Mouse (Mus musculus): ENCODE results near the gene Prss41. TPM values are rescaled to one million over a fixed set of nuclear protein-coding genes. Genes with fewer than 3 reads are reported as not detected.

Prss41 gene
- polyA plus RNA-seq, 1 experiment from 2014 or later = 1.6 TPM

DNA sequence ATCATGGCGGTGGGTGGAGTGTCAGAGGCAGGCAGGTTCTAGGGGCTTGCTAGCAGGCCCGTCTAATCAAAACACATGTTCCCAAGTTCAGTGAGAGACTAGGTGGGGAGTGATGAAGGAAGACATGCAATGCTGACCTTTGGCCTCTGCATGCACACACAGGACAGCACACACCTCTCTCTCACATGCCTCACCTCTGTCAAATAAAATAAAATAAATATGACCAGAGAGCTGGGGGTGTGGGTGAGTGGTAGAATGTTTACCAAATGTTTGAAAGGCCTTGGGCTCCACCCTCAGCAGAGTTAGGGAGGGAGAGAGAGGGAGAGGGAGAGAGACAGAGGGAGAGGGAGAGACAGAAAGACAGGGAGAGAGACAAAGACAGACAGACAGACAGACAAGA is 13.9 kb upstream of the Prss41 start:
- Histone ChIP-seq H3K9me3 (ENCODE audit: control insufficient read depth, low read length) (no peaks in the 10 kb centered on the region), H3K4me3 (ENCODE audit: low read depth, low read length) (no peak overlapping the region), H3K36me3 (ENCODE audit: control insufficient read depth, insufficient read depth, low read length) (no peaks in the 10 kb centered on the region), H3K9ac (ENCODE audit: low read depth, low read length) (no peak overlapping the region), H3K27ac (ENCODE audit: low read depth, low read length) (no peak overlapping the region), H3K27me3 (ENCODE audit: control insufficient read depth, insufficient read depth, low read length) (no peaks in the 10 kb centered on the region), H3K4me1 (replicated peaks; ENCODE audit: control insufficient read depth, insufficient read depth, low read length) (no peaks in the 10 kb centered on the region), H3K4me2 (replicated peaks; ENCODE audit: low read depth, low read length) (no peak overlapping the region)
- no peak for DNase-seq (ENCODE audit: low spot score)
- whole genome bisulfite sequencing = 78% methylated on average over 2 of the region's 2 CpGs
- no peak for ATAC-seq (ENCODE audit: low FRiP score)

GRCm38 (mm10) chr17:23857193-23857592 is 13.2 kb upstream of the Prss41 start:
- DNase-seq (ENCODE audit: low spot score) = no peak
- no peak for ATAC-seq (ENCODE audit: low FRiP score)
- no peaks in the 10 kb centered on the region for H3K36me3 ChIP-seq (ENCODE audit: control insufficient read depth, insufficient read depth, low read length)
- no peak overlapping the region for H3K4me2 ChIP-seq (replicated peaks; ENCODE audit: low read depth, low read length)
- H3K27ac ChIP-seq (ENCODE audit: low read depth, low read length) = no peak overlapping the region
- no peaks in the 10 kb centered on the region for H3K4me1 ChIP-seq (replicated peaks; ENCODE audit: control insufficient read depth, insufficient read depth, low read length)
- H3K9me3 ChIP-seq (ENCODE audit: control insufficient read depth, low read length) = no peaks in the 10 kb centered on the region
- H3K27me3 ChIP-seq (ENCODE audit: control insufficient read depth, insufficient read depth, low read length) = no peaks in the 10 kb centered on the region
- H3K4me3 ChIP-seq (ENCODE audit: low read depth, low read length) = no peak overlapping the region
- 86% methylated on average over 6 of the region's 6 CpGs for WGBS
- H3K9ac ChIP-seq (ENCODE audit: low read depth, low read length) = no peak overlapping the region

- Histone ChIP-seq H3K4me1 (replicated peaks; ENCODE audit: control insufficient read depth, insufficient read depth, low read length) (no peaks in the 10 kb centered on the region), H3K4me3 (ENCODE audit: low read depth, low read length) (no peak overlapping the region), H3K9me3 (ENCODE audit: control insufficient read depth, low read length) (no peaks in the 10 kb centered on the region), H3K36me3 (ENCODE audit: control insufficient read depth, insufficient read depth, low read length) (no peaks in the 10 kb centered on the region), H3K27ac (ENCODE audit: low read depth, low read length) (no peak overlapping the region), H3K27me3 (ENCODE audit: control insufficient read depth, insufficient read depth, low read length) (no peaks in the 10 kb centered on the region), H3K9ac (ENCODE audit: low read depth, low read length) (no peak overlapping the region), H3K4me2 (replicated peaks; ENCODE audit: low read depth, low read length) (no peak overlapping the region)
- ATAC-seq (ENCODE audit: low FRiP score) (no peak), DNase-seq (ENCODE audit: low spot score) (no peak)
- 84% methylated on average over 10 of the region's 10 CpGs for WGBS
These were observed 10.3 kb upstream of the Prss41 start for GRCm38 (mm10) chr17:23854229-23854765.

- H3K4me3 ChIP-seq (ENCODE audit: low read depth, low read length) = no peak overlapping the region
- ATAC-seq (ENCODE audit: low FRiP score) = no peak
- DNase-seq (ENCODE audit: low spot score) = peak; percentile 72
- WGBS = 31% methylated on average over 5 of the region's 5 CpGs
- H3K9ac ChIP-seq (ENCODE audit: low read depth, low read length) = no peak overlapping the region
- no peak overlapping the region for H3K27ac ChIP-seq (ENCODE audit: low read depth, low read length)
- H3K9me3 ChIP-seq (ENCODE audit: control insufficient read depth, low read length) = no peaks in the 10 kb centered on the region
- H3K4me2 ChIP-seq (replicated peaks; ENCODE audit: low read depth, low read length) = no peak overlapping the region
- H3K27me3 ChIP-seq (ENCODE audit: control insufficient read depth, insufficient read depth, low read length) = no peaks in the 10 kb centered on the region
- no peaks in the 10 kb centered on the region for H3K36me3 ChIP-seq (ENCODE audit: control insufficient read depth, insufficient read depth, low read length)
- no peaks in the 10 kb centered on the region for H3K4me1 ChIP-seq (replicated peaks; ENCODE audit: control insufficient read depth, insufficient read depth, low read length)
These were observed 9.3 kb upstream of the Prss41 start for GRCm38 (mm10) chr17:23853292-23853691.

DNA sequence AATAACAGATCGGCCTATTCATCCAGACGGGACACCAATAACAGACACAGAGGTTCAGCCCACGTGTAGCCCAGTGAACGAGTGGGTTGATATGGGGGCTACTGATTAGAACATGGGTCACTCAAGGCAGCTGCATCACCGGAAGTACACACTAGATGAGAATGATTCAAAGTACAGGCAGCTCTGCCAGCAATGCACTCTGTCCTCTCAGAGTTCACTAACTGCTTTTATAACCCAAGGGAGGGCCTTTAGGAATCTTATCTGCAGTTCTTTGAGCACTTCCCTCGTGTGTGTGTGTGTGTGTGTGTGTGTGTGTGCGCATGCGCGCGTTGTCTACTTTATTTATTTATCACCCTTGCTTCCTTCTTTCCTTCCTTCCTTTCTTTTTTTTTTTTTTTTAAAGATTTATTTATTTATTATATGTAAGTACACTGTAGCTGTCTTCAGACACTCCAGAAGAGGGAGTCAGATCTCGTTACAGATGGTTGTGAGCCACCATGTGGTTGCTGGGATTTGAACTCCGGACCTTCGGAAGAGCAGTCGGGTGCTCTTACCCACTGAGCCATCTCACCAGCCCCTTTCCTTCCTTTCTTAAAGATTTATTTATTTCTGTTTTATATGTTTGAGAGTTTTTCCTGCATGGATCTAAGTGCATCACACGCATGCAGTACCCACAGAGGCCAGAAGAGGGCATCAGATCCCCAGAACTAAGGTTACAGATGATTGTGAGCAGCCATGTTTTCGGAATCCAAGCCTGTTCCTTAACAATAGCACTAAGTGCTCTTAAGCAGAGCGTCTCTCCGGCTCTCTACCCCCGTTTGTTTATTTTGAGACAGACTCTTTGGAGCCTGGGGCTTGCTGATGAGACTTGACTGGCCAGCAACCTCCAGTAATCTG is 7.1 kb upstream of the Prss41 start:
- Histone ChIP-seq H3K4me1 (replicated peaks; ENCODE audit: control insufficient read depth, insufficient read depth, low read length) (no peaks in the 10 kb centered on the region), H3K36me3 (ENCODE audit: control insufficient read depth, insufficient read depth, low read length) (no peaks in the 10 kb centered on the region), H3K4me3 (ENCODE audit: low read depth, low read length) (no peak overlapping the region), H3K9me3 (ENCODE audit: control insufficient read depth, low read length) (no peaks in the 10 kb centered on the region), H3K27me3 (ENCODE audit: control insufficient read depth, insufficient read depth, low read length) (no peaks in the 10 kb centered on the region), H3K27ac (ENCODE audit: low read depth, low read length) (no peak overlapping the region), H3K9ac (ENCODE audit: low read depth, low read length) (no peak overlapping the region), H3K4me2 (replicated peaks; ENCODE audit: low read depth, low read length) (no peak overlapping the region)
- 62% methylated on average over 18 of the region's 19 CpGs for WGBS
- ATAC-seq (ENCODE audit: low FRiP score) = no peak
- peak; percentile 87 for DNase-seq (ENCODE audit: low spot score)

DNA sequence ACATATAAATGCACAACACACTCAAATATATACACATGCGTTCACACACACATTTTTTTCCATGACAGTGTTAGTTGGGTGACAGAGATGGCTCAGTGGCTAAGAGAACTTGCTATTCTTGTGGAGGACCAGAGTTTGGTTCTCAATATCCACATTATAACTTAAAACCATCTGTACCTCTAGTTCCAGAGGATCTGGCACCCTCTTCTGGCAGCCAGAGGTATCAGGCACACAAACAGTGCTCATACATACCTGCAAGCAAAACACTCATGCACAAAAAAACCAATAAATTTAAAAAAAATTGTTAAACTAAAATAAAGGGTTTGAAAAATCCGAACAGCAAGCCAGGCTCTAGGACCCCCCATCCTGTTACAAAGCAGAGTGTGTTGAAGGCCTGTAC is 6.1 kb upstream of the Prss41 start:
- Histone ChIP-seq H3K27ac (ENCODE audit: low read depth, low read length) (no peak overlapping the region), H3K9ac (ENCODE audit: low read depth, low read length) (no peak overlapping the region), H3K9me3 (ENCODE audit: control insufficient read depth, low read length) (no peaks in the 10 kb centered on the region), H3K27me3 (ENCODE audit: control insufficient read depth, insufficient read depth, low read length) (no peaks in the 10 kb centered on the region), H3K4me3 (ENCODE audit: low read depth, low read length) (no peak overlapping the region), H3K4me2 (replicated peaks; ENCODE audit: low read depth, low read length) (no peak overlapping the region), H3K4me1 (replicated peaks; ENCODE audit: control insufficient read depth, insufficient read depth, low read length) (no peaks in the 10 kb centered on the region), H3K36me3 (ENCODE audit: control insufficient read depth, insufficient read depth, low read length) (no peaks in the 10 kb centered on the region)
- DNase-seq (ENCODE audit: low spot score) (no peak), ATAC-seq (ENCODE audit: low FRiP score) (no peak)
- 59% methylated on average over 2 of the region's 2 CpGs for WGBS

GRCm38 (mm10) chr17:23843141-23843811 is 696 bp downstream of the Prss41 start:
- H3K27ac ChIP-seq (ENCODE audit: low read depth, low read length) = no peak overlapping the region
- H3K9me3 ChIP-seq (ENCODE audit: control insufficient read depth, low read length) = no peaks in the 10 kb centered on the region
- DNase-seq (ENCODE audit: low spot score) (no peak), ATAC-seq (ENCODE audit: low FRiP score) (no peak)
- H3K4me3 ChIP-seq (ENCODE audit: low read depth, low read length) = 0 out of 2 replicates have a peak overlapping the region, but pooled peaks have one; percentile 14
- H3K9ac ChIP-seq (ENCODE audit: low read depth, low read length) = no peak overlapping the region
- no peaks in the 10 kb centered on the region for H3K4me1 ChIP-seq (replicated peaks; ENCODE audit: control insufficient read depth, insufficient read depth, low read length)
- no peaks in the 10 kb centered on the region for H3K36me3 ChIP-seq (ENCODE audit: control insufficient read depth, insufficient read depth, low read length)
- H3K4me2 ChIP-seq (replicated peaks; ENCODE audit: low read depth, low read length) = no peak overlapping the region
- no peaks in the 10 kb centered on the region for H3K27me3 ChIP-seq (ENCODE audit: control insufficient read depth, insufficient read depth, low read length)
- WGBS = 32% methylated on average over 23 of the region's 23 CpGs

DNA sequence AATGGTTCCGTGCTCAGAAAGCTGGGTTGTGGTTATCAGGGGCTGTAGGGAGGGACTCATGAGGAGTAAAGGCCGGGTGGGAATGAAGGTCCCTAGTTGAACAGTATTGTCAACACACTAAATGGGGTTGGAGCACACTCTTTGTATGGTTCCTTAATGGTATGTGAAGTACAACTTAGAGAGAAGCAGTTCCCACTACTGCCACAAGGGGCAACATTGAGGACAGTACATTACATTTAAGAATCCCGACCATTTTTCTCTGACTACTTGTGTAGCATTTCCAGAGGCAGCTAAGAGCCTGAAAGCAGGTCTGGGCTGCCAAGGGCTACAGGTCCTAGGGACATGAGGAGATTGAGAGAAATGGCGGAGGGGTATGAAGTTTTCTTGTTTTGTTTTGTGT is 2.8 kb downstream of the Prss41 start:
- Histone ChIP-seq H3K4me3 (ENCODE audit: low read depth, low read length) (no peak overlapping the region), H3K4me2 (replicated peaks; ENCODE audit: low read depth, low read length) (no peak overlapping the region), H3K27ac (ENCODE audit: low read depth, low read length) (no peak overlapping the region), H3K36me3 (ENCODE audit: control insufficient read depth, insufficient read depth, low read length) (no peaks in the 10 kb centered on the region), H3K27me3 (ENCODE audit: control insufficient read depth, insufficient read depth, low read length) (no peaks in the 10 kb centered on the region), H3K4me1 (replicated peaks; ENCODE audit: control insufficient read depth, insufficient read depth, low read length) (no peaks in the 10 kb centered on the region), H3K9me3 (ENCODE audit: control insufficient read depth, low read length) (no peaks in the 10 kb centered on the region), H3K9ac (ENCODE audit: low read depth, low read length) (no peak overlapping the region)
- DNase-seq (ENCODE audit: low spot score) (peak; percentile 84), ATAC-seq (ENCODE audit: low FRiP score) (peak; percentile 43; the same call in 1 of the 2 replicates)
- WGBS = 30% methylated on average over 4 of the region's 4 CpGs

All from hindbrain, embryonic 11.5 days (tissue).